Mouse (Mus musculus) erythroid progenitor cell, adult 5-6 weeks (primary cell): ENCODE results near the gene Slc1a4. TPM values are rescaled to one million over a fixed set of nuclear protein-coding genes. Genes with fewer than 3 reads are reported as not detected.

Source experiments
- ATAC-seq: replicated peaks from 2 replicates; pipeline ENCODE4 v1.8.0; 2016; ENCODE audit warnings: moderate number of reproducible peaks, mild to moderate bottlenecking, moderate TSS enrichment, inconsistent platforms; ENCODE audit not compliant: poor library complexity, low FRiP score, severe bottlenecking
- total RNA-seq, 2 experiments: library from RNA; stranded (forward) in 1 of 2; stranded (reverse) in 1 of 2; fragments of 150-400 nt in 1 of 2; fragments of 186-747, 209-891 nt in 1 of 2; gene quantifications; 2 replicates each; pipeline versions ENCODE4 v1.2.3 to v1.2.4; 2015 to 2017; ENCODE audit warnings: low replicate concordance in 2 of 2

The Slc1a4 gene
- total RNA-seq (2015; ENCODE audit: low replicate concordance): 1.8 TPM in 1 of 2 replicates, not detected in the other
- total RNA-seq (2017; ENCODE audit: low replicate concordance): 0.77 TPM in 1 of 2 replicates, not detected in the other

- ATAC-seq: peak; percentile 95
These were observed at the start of gene Slc1a4 for GRCm38 (mm10) chr11:20332561-20333514. TSS of gene Slc1a4 (minus strand) at chr11:20332713.

DNA sequence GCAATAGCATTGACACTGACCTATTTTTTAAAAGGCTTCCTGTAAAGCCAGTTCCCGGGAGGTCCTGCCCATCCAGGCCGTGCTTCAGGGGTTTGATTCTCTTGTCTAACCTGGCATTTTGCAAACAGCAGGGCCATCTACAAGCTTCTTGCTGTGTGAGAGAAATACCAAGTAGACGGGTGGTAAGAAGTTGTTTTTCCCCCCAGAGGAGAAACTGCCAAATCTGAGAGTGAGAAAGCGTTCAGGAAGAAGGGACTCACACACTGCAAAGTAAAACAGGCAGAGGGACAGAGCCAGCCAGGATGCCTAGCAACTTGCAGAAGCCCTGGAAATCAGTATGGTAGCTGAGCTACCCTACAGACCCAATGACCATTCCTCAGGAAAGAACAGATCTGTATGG lies 47.6 kb upstream of the Slc1a4 start:
- ATAC-seq: no peak

- ATAC-seq: no peak
These were observed 44.1 kb upstream of the Slc1a4 start for GRCm38 (mm10) chr11:20376642-20377041.

- ATAC-seq: no peak
These were observed 40.2 kb upstream of the Slc1a4 start for GRCm38 (mm10) chr11:20372616-20373211.

DNA sequence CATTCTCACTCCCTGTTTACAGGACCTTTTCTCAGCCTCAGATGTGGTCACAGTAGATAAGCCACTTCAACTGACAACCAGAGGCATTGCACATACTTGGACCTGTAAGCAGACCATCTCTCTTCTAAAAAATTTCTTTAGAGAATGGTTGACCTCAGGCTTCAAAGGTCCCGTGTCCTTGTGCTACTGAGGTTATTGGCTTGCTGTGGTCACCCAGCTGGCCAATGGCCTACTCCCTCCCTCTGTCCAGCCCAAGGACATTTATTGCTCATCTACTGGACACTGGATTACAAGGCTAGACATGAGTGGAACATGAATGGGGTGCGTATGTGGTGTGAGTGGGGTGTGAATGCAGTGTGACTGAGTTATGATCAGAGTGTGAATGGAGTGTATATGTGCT lies 38.0 kb upstream of the Slc1a4 start:
- no peak for ATAC-seq

DNA sequence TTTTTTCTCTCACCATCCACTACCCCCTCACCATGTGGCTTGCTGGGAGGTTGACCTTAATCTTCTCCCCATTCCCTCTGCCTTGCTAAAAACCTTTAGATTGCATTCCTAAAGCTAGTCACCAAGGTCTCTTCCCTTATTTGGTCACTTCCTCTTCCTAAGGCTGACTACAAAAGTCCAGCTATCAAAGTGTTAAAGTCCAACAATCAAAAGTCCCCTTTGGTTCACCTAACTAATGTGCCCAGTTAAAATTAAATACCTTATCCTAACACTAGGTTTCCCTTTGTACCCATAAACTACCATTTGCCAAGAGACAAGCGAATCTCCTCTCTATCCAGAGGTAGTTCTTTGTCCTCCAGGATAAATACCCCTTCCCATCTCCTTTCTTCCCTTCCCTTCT lies 33.9 kb upstream of the Slc1a4 start:
- no peak for ATAC-seq

GRCm38 (mm10) chr11:20361354-20361753 lies 28.8 kb upstream of the Slc1a4 start:
- no peak for ATAC-seq

- no peak for ATAC-seq
These were observed 25.4 kb upstream of the Slc1a4 start for GRCm38 (mm10) chr11:20357684-20358447.

GRCm38 (mm10) chr11:20348466-20348865 lies 16.0 kb upstream of the Slc1a4 start:
- ATAC-seq: no peak

DNA sequence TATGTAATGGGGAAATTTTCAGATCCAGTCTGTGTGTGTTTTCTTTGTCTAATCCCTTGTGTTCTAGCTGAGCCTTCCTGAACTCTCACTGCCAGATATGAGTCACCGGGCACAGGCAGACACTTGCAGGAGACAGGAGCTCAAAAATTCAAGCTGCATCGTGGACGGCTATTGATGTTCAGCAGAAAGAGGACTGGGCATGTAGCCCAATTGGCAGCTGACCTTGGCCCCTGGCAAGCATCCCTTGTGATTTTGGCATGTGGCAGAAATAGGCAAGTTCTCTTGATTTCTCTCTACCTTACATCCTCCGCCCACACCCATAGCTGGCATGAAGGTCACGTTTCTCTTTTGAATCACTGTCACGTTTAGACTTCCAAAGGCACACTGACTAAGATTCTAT lies 15.0 kb upstream of the Slc1a4 start:
- ATAC-seq: no peak

GRCm38 (mm10) chr11:20346369-20346768 lies 13.9 kb upstream of the Slc1a4 start:
- no peak for ATAC-seq

- no peak for ATAC-seq
These were observed 11.4 kb upstream of the Slc1a4 start for GRCm38 (mm10) chr11:20343952-20344351.

DNA sequence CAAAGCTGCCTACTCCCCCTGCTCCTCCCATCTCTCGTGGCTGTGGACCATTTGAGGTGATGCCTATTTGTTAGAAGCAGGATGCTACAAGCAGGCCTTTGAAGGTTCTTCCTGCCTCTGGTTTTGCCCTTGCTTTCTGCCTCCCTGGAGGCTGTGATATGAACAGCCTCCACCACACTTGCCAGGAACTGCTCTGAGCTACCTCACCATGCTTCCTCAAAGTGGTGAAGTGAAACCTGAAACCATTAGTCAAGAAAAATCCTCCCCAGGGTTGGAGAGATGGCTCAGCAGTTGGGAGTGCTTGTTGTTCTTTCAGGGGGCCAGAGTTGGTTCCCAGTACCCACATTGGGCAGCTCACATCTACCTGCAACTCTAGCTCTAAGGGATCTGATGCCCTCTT lies 9.1 kb upstream of the Slc1a4 start:
- no peak for ATAC-seq

- no peak for ATAC-seq
These were observed 6.2 kb upstream of the Slc1a4 start for GRCm38 (mm10) chr11:20338703-20339102.

DNA sequence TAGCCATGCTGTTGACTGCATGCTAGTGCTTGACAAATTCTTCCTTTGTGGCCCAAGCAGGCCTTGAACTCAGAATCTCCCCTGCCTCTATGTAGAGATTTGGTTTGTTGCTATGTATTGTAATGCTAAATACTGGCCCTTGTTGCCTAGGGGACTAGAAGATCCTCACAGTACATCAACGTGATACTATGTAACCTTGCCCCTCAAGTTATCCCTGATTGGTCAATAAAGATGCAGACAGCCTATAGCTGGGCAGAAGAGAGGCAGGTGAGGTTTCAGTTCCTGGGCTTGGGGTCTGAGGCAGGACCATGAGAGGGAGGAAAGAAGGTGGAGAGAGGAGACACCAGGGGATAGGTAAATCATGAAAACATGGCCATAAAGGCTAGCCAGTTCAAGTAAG lies 1.8 kb upstream of the Slc1a4 start:
- no peak for ATAC-seq

DNA sequence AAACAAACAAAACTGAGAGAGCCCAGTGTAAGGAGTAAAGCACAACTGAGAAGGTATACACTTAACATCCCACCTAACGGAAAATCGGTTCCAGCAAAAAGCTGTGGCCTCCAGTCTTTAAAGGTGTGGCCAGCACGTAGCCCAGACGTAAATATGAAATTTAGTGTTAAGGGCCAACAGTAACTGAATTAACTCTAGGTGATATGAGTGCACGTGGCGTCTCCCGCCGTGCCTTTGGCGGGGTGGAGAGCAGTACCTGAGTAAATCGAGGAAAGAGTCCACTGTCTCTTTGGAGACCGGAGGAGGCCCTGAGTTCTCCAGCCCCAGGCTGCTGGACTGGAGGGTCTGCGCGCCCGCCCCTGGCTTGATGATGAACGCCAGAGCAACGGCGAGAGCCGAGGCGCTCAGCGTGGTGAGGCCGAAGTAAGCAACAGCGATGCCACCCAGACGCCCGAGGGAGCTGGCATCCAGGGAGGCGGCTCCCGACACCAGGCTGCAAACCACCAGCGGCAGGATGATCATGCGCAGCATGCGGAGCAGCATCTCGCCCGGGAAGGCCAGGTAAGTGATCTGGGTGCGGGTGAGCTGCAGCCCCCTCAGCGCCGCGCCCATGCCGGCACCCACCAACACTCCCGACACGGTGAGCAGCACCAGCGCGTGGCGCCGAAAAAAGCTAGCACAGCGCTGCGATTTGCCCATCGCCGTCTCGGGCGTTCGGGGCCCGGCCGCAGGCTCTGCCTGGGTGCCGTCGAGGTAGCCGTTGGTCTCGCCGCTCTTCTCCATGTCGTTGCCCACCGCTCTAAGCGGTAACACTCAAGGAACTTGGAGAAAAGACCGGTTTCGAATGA lies 599 bp downstream of the Slc1a4 start:
- ATAC-seq: peak; percentile 43

DNA sequence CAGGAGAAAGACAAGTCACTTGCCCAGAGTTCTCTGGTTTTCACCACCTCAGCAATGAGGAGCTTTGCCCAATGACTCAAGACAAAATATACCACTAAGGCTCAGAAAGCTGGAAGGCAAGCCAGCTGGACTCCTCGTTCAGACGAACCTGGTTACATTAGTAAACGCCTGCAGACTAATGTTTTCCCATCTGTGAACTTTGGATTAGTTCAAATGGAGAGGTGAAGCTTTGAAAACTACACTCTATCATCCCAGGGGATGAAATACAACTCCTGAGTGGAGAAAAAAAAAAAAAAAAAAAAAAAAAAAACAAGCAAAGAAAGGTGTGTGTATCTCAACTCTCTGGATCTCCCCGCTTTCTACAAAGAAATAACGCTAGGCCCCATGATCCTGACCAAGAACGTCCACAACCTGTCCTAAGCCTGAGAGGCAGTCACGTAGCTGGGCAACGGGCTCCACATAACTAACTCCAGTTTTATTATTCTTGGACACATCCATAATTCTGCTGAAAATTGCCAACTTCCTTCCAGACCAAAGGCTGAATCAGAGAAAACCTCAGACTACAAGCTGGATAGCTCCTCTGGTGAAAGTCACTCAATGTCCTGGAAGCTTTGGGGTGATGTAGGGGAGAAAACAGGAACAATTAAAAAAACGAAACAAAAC lies 1.4 kb downstream of the Slc1a4 start:
- ATAC-seq: no peak

- no peak for ATAC-seq
These were observed 2.8 kb downstream of the Slc1a4 start for GRCm38 (mm10) chr11:20329711-20330110.

GRCm38 (mm10) chr11:20328771-20329170 lies 3.7 kb downstream of the Slc1a4 start:
- ATAC-seq: no peak
